Mouse (Mus musculus): ENCODE results near the gene Smarcc1. TPM values are rescaled to one million over a fixed set of nuclear protein-coding genes. Genes with fewer than 3 reads are reported as not detected.
"Not testable (repeated sequence)": the region's sequence is repeated elsewhere in the genome, so short reads cannot be mapped to it uniquely, and the experiment has no call there.

Smarcc1 gene
- polyA plus RNA-seq (2015; fragmentation: Nextera tagmentation; extraction: Ambion mirVana) = 96.3 and 117 TPM in 2 replicates

DNA sequence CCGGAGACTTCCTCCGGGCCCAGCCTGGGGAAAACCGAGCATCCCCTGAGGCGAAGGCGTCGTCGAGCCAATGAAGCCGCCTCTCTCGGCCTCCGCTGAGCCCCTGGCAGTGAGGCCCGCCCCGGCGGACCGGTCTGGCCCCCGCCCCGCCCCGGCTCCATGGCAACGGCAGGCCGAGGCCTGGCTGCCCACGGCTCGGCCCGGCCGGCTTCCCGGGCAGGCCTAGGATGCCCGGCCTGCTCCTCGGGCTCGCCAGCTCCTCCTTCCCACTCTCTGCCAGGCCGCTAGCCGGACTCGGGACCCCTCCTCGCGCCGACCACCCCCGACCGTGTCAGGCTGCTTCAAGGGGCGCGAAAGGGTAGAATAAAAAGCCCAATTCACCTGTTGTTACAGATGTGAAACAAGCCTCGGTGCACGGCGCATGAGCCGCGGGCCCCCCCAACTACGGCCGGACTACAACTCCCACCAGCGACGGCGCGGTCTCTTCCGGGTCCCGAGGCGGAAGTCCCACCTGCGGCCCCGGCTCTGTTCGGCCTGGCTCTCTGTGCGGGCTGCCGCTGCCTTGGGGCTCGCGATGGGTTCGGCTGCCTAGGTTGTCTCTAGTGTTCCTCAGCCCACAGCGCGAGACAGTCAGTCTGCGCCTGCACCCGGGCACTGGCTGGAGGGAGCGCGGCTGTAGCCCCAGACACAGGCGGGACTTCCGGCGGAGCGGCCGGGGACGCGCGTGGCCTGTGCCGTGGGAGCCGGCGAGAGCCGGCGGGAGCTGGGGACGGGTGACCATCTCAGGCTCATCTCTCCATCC is at the start of gene Smarcc1:
Gene Smarcc1, plus strand, starts transcription at position 732 of the 802 bp plus-strand sequence.
- peak within 1 kb of the TSS; percentile 98 for H3K27ac ChIP-seq (ENCODE audit: low read length)
- ATAC-seq (ENCODE audit: low FRiP score, low TSS enrichment) = peak; percentile 97
- peaks cover 17% of the 10 kb centered on the region for H3K4me1 ChIP-seq (ENCODE audit: insufficient read depth, low read length)
- peaks cover 12% of the 10 kb centered on the region for H3K36me3 ChIP-seq (ENCODE audit: insufficient read depth, low read length)
- H3K9me3 ChIP-seq (ENCODE audit: low read length) = no peaks in the 10 kb centered on the region
- under 1% methylated on average over 74 of the region's 79 CpGs for WGBS
- H3K27me3 ChIP-seq (ENCODE audit: insufficient read depth, low read length) = no peaks in the 10 kb centered on the region
- peak within 1 kb of the TSS; percentile 87 for H3K4me2 ChIP-seq (replicated peaks; ENCODE audit: low read depth, low read length)
- H3K9ac ChIP-seq (replicated peaks; ENCODE audit: low read length) = peak within 1 kb of the TSS; percentile 96
- peak within 1 kb of the TSS; percentile 97 for H3K4me3 ChIP-seq (ENCODE audit: low read length)

DNA sequence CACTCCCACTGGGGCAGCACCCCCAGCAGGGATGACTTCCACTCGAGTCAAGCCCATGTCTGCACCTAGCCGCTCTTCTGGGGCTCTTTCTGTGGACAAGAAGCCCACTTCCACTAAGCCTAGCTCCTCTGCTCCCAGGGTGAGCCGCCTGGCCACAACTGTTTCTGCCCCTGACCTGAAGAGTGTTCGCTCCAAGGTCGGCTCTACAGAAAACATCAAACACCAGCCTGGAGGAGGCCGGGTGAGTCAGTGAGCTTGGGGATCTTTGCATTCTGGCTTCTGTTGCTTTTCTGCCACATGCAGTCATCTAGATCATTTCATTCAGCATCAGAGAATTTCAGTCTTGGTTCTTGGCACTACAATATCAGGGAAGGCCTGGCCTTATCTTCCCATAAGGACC is 48.8 kb upstream of the Smarcc1 start:
- WGBS = 89% methylated on average over 6 of the region's 6 CpGs

GRCm38 (mm10) chr9:110070358-110070757 is 47.1 kb upstream of the Smarcc1 start:
- H3K9ac ChIP-seq (replicated peaks; ENCODE audit: low read length) = no peak overlapping the region
- no peak for ATAC-seq (ENCODE audit: low FRiP score, low TSS enrichment)
- H3K36me3 ChIP-seq (ENCODE audit: insufficient read depth, low read length) = peaks cover 42% of the 10 kb centered on the region
- no peaks in the 10 kb centered on the region for H3K9me3 ChIP-seq (ENCODE audit: low read length)
- no peak overlapping the region for H3K4me2 ChIP-seq (replicated peaks; ENCODE audit: low read depth, low read length)
- H3K4me1 ChIP-seq (ENCODE audit: insufficient read depth, low read length) = 0 out of 2 replicates have a peak, but pooled peaks cover 3% of the 10 kb centered on the region
- H3K27me3 ChIP-seq (ENCODE audit: insufficient read depth, low read length) = no peaks in the 10 kb centered on the region
- H3K4me3 ChIP-seq (ENCODE audit: low read length) = no peak overlapping the region
- no peak overlapping the region for H3K27ac ChIP-seq (ENCODE audit: low read length)
- WGBS = 75% methylated on average over 9 of the region's 9 CpGs

More for the DNA sequence above, 48.8 kb upstream of the Smarcc1 start:
- no peak for ATAC-seq (ENCODE audit: low FRiP score, low TSS enrichment)
- H3K9me3 ChIP-seq (ENCODE audit: low read length) = no peaks in the 10 kb centered on the region
- no peak overlapping the region for H3K9ac ChIP-seq (replicated peaks; ENCODE audit: low read length)
- H3K27ac ChIP-seq (ENCODE audit: low read length) = no peak overlapping the region
- H3K4me3 ChIP-seq (ENCODE audit: low read length) = no peak overlapping the region
- H3K4me1 ChIP-seq (ENCODE audit: insufficient read depth, low read length) = 0 out of 2 replicates have a peak, but pooled peaks cover 3% of the 10 kb centered on the region
- no peaks in the 10 kb centered on the region for H3K27me3 ChIP-seq (ENCODE audit: insufficient read depth, low read length)
- no peak overlapping the region for H3K4me2 ChIP-seq (replicated peaks; ENCODE audit: low read depth, low read length)
- peaks cover 37% of the 10 kb centered on the region for H3K36me3 ChIP-seq (ENCODE audit: insufficient read depth, low read length)

- no peak overlapping the region for H3K4me2 ChIP-seq (replicated peaks; ENCODE audit: low read depth, low read length)
- H3K27me3 ChIP-seq (ENCODE audit: insufficient read depth, low read length) = no peaks in the 10 kb centered on the region
- H3K4me1 ChIP-seq (ENCODE audit: insufficient read depth, low read length) = 0 out of 2 replicates have a peak, but pooled peaks cover 3% of the 10 kb centered on the region
- 88% methylated on average over 4 of the region's 4 CpGs for WGBS
- no peaks in the 10 kb centered on the region for H3K9me3 ChIP-seq (ENCODE audit: low read length)
- H3K27ac ChIP-seq (ENCODE audit: low read length) = no peak overlapping the region
- H3K4me3 ChIP-seq (ENCODE audit: low read length) = no peak overlapping the region
- peaks cover 42% of the 10 kb centered on the region for H3K36me3 ChIP-seq (ENCODE audit: insufficient read depth, low read length)
- no peak overlapping the region for H3K9ac ChIP-seq (replicated peaks; ENCODE audit: low read length)
- ATAC-seq (ENCODE audit: low FRiP score, low TSS enrichment) = no peak
Measured at GRCm38 (mm10) chr9:110071011-110071410, 46.5 kb upstream of the Smarcc1 start.

DNA sequence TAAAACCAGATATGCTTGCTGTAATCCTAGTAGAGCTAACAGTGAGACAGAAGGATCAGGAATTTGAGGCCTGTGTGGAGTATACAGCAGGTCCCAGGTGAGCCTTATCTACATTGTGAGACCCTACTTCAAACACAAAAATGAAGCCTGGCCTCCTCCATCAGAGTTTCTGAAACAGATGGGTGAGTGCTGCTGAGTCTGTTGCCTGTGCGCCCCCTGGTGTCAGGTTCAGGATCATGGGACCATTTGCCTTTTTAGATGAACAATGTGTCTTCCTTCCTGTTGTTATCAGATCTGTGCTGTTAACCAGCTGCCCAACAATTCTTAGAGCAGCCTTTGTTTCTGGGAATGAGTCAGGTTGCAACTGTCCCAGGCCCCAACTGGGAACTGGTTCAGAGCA is 45.7 kb upstream of the Smarcc1 start:
- no peak overlapping the region for H3K27ac ChIP-seq (ENCODE audit: low read length)
- H3K4me1 ChIP-seq (ENCODE audit: insufficient read depth, low read length) = 0 out of 2 replicates have a peak, but pooled peaks cover 3% of the 10 kb centered on the region
- H3K9ac ChIP-seq (replicated peaks; ENCODE audit: low read length) = no peak overlapping the region
- H3K9me3 ChIP-seq (ENCODE audit: low read length) = no peaks in the 10 kb centered on the region
- no peak overlapping the region for H3K4me3 ChIP-seq (ENCODE audit: low read length)
- no peaks in the 10 kb centered on the region for H3K27me3 ChIP-seq (ENCODE audit: insufficient read depth, low read length)
- 0% methylated on average over 1 of the region's 1 CpGs for WGBS
- 0 out of 2 replicates have a peak, but pooled peaks have one; percentile 46 for ATAC-seq (ENCODE audit: low FRiP score, low TSS enrichment)
- H3K4me2 ChIP-seq (replicated peaks; ENCODE audit: low read depth, low read length) = no peak overlapping the region
- peaks cover 44% of the 10 kb centered on the region for H3K36me3 ChIP-seq (ENCODE audit: insufficient read depth, low read length)

DNA sequence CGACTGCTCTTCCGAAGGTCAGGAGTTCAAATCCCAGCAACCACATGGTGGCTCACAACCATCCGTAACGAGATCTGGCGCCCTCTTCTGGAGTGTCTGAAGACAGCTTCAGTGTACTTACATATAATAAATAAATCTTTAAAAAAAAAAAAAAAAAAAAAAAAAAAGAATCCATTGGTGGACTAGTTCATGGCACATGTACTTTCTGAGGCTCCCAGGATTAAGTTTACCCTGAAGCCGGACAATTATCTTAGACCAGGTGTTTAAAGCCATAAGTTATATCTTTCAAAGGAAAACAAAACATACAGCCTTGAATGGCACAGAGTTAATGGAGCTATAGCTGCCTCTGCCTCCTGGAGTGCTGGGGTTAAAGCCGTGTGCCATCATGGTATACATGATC is 41.0 kb upstream of the Smarcc1 start:
- H3K4me3 ChIP-seq (ENCODE audit: low read length); H3K4me2 ChIP-seq (replicated peaks; ENCODE audit: low read depth, low read length); H3K4me1 ChIP-seq (ENCODE audit: insufficient read depth, low read length); H3K9me3 ChIP-seq (ENCODE audit: low read length); ATAC-seq (ENCODE audit: low FRiP score, low TSS enrichment); H3K27me3 ChIP-seq (ENCODE audit: insufficient read depth, low read length); H3K27ac ChIP-seq (ENCODE audit: low read length); H3K9ac ChIP-seq (replicated peaks; ENCODE audit: low read length): not testable (repeated sequence)
- WGBS = 76% methylated on average over 4 of the region's 7 CpGs
- peaks cover 41% of the 10 kb centered on the region for H3K36me3 ChIP-seq (ENCODE audit: insufficient read depth, low read length)

DNA sequence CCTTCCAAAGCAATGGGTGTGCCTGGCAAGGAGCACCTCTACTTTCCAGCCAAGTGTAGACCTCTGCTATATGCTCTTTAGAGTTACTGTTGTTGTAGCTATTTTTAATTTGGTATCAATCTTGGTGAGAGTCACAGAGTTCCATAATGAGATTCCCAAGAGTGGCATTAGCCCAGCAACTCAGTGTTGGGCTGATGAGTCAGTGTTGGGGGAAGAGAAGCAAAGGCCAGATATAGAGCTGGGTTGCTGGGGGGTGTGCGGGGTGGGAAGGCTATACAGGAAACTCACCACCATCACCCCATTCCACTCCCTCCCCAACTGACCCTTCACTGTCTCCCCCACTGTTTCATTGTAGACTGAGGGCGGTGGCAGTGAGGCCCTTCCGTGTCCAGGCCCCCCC is 36.4 kb upstream of the Smarcc1 start:
- peaks cover 59% of the 10 kb centered on the region for H3K36me3 ChIP-seq (ENCODE audit: insufficient read depth, low read length)
- 78% methylated on average over 3 of the region's 3 CpGs for WGBS
- H3K9ac ChIP-seq (replicated peaks; ENCODE audit: low read length) = no peak overlapping the region
- H3K4me1 ChIP-seq (ENCODE audit: insufficient read depth, low read length) = no peaks in the 10 kb centered on the region
- no peak overlapping the region for H3K4me2 ChIP-seq (replicated peaks; ENCODE audit: low read depth, low read length)
- H3K9me3 ChIP-seq (ENCODE audit: low read length) = no peaks in the 10 kb centered on the region
- H3K4me3 ChIP-seq (ENCODE audit: low read length) = no peak overlapping the region
- H3K27ac ChIP-seq (ENCODE audit: low read length) = no peak overlapping the region
- no peaks in the 10 kb centered on the region for H3K27me3 ChIP-seq (ENCODE audit: insufficient read depth, low read length)
- ATAC-seq (ENCODE audit: low FRiP score, low TSS enrichment) = no peak

GRCm38 (mm10) chr9:110084201-110084964 is 33.1 kb upstream of the Smarcc1 start:
- no peak overlapping the region for H3K4me2 ChIP-seq (replicated peaks; ENCODE audit: low read depth, low read length)
- H3K27ac ChIP-seq (ENCODE audit: low read length) = no peak overlapping the region
- no peaks in the 10 kb centered on the region for H3K4me1 ChIP-seq (ENCODE audit: insufficient read depth, low read length)
- H3K9me3 ChIP-seq (ENCODE audit: low read length) = no peaks in the 10 kb centered on the region
- ATAC-seq (ENCODE audit: low FRiP score, low TSS enrichment) = peak; percentile 23; the same call in 1 of the 2 replicates
- no peak overlapping the region for H3K9ac ChIP-seq (replicated peaks; ENCODE audit: low read length)
- peaks cover 76% of the 10 kb centered on the region for H3K36me3 ChIP-seq (ENCODE audit: insufficient read depth, low read length)
- no peak overlapping the region for H3K4me3 ChIP-seq (ENCODE audit: low read length)
- no peaks in the 10 kb centered on the region for H3K27me3 ChIP-seq (ENCODE audit: insufficient read depth, low read length)
- 78% methylated on average over 25 of the region's 25 CpGs for WGBS

GRCm38 (mm10) chr9:110085693-110086092 is 31.8 kb upstream of the Smarcc1 start:
- H3K4me1 ChIP-seq (ENCODE audit: insufficient read depth, low read length) = no peaks in the 10 kb centered on the region
- H3K9me3 ChIP-seq (ENCODE audit: low read length) = no peaks in the 10 kb centered on the region
- WGBS = 83% methylated on average over 8 of the region's 8 CpGs
- H3K27me3 ChIP-seq (ENCODE audit: insufficient read depth, low read length) = no peaks in the 10 kb centered on the region
- H3K9ac ChIP-seq (replicated peaks; ENCODE audit: low read length) = no peak overlapping the region
- no peak overlapping the region for H3K4me3 ChIP-seq (ENCODE audit: low read length)
- H3K4me2 ChIP-seq (replicated peaks; ENCODE audit: low read depth, low read length) = no peak overlapping the region
- H3K27ac ChIP-seq (ENCODE audit: low read length) = no peak overlapping the region
- no peak for ATAC-seq (ENCODE audit: low FRiP score, low TSS enrichment)
- H3K36me3 ChIP-seq (ENCODE audit: insufficient read depth, low read length) = peaks cover 74% of the 10 kb centered on the region
